8 mouse cellular contexts compared by ENCODE assay signal in the genomic region with DNA sequence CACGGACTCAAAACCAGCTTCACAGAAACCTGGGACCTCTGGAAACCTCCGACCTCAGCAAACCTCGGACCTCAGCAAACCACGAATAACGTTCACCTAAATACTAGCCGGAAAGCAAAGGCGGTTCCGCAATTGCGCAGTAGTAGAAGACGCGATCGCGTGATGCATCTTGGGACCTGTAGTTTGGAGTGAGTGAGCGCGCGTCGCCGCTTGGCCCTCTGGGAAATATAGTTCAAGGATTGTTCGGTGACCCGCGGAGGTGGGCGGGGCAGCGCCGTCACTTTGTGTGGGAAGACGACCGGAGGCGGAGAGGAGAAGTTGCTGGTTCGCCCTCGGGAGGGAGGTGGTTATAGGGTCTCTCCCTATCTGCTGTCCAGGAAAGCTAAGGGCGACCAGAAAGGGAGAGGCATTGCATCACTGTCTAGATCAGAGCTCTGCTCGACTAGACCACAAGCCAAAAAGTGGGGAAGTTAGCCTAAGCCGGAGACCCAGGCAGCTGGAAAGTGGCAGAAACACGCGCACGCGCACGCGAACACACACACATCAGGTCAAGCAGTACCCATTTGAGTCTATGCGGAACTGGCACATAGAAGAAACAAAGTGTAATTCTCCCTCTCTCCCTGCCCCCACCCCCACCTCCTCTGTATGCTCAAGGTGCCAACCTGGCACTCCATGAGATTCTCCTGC. TPM values are rescaled to one million over a fixed set of nuclear protein-coding genes. Genes with fewer than 3 reads are reported as not detected.
A peak's percentile ranks its signal among the peaks of the same experiment; 100 is the strongest.
DNase-seq lines count a peak whose midpoint lies in the region; ATAC-seq lines count a peak whose summit lies in the region.

TSS of gene Clp1 (minus strand) at position 179 of the 687 bp plus-strand sequence.

- peak; percentile 97 for ATAC-seq in hindbrain, embryonic 16.5 days

- peaks cover 8% of the 10 kb centered on the region for H3K36me3 ChIP-seq in hindbrain, embryonic 16.5 days (ENCODE audit: control insufficient read depth, insufficient read depth, low read length)
- peaks cover 17% of the 10 kb centered on the region; the same call in 1 of the 2 replicates for H3K36me3 ChIP-seq in macrophage (ENCODE audit: inconsistent target)

- peaks cover 23% of the 10 kb centered on the region for H3K4me1 ChIP-seq in hindbrain, embryonic 16.5 days (ENCODE audit: control insufficient read depth, insufficient read depth, low read depth, low read length)

- H3K27me3 ChIP-seq in hindbrain, embryonic 16.5 days (replicated peaks; ENCODE audit: control insufficient read depth, insufficient read depth, low read length): no peaks in the 10 kb centered on the region

- peak; percentile 96 for DNase-seq in WW6 (ENCODE audit: low read depth, low spot score)
- DNase-seq in cerebellum, postnatal 4 days (ENCODE audit: low spot score in 2 of 2): peak; percentile 80 to 93
- DNase-seq in gastrocnemius, adult 18-20 months (ENCODE audit: low spot score): peak; percentile 97
- peak; percentile 97 to 98 for DNase-seq in left cerebral cortex, adult 18-20 months (ENCODE audit: low spot score in 2 of 2)
- peak; percentile 98 for DNase-seq in right cerebral cortex, adult 18-20 months
- DNase-seq in urinary bladder, postnatal 10 days (ENCODE audit: low spot score): peak; percentile 76

- under 1% methylated on average over 39 of the region's 39 CpGs for WGBS in hindbrain, embryonic 16.5 days
- whole genome bisulfite sequencing in macrophage (ENCODE audit: missing documents): under 1% methylated on average over 39 of the region's 39 CpGs

- H3K27ac ChIP-seq in hindbrain, embryonic 16.5 days (ENCODE audit: low read depth, low read length): peak within 1 kb of the TSS; percentile 63
- peak within 1 kb of the TSS; percentile 78 for H3K27ac ChIP-seq in macrophage

- peak within 1 kb of the TSS; percentile 51 for H3K4me3 ChIP-seq in hindbrain, embryonic 16.5 days (ENCODE audit: low read length)
- peak within 1 kb of the TSS; percentile 81 for H3K4me3 ChIP-seq in macrophage (ENCODE audit: inconsistent target)

- peak within 1 kb of the TSS; percentile 55 for H3K9ac ChIP-seq in hindbrain, embryonic 16.5 days (ENCODE audit: low read depth, low read length)

- H3K9me3 ChIP-seq in hindbrain, embryonic 16.5 days (ENCODE audit: control insufficient read depth, low read length): no peaks in the 10 kb centered on the region

- peak within 1 kb of the TSS; percentile 94 for H3K4me2 ChIP-seq in hindbrain, embryonic 16.5 days (ENCODE audit: low read length)

- peaks cover 45% of the 10 kb centered on the region for H3K79me2 ChIP-seq in macrophage (ENCODE audit: inconsistent target)

RNA-seq across cellular contexts. Expression of gene Clp1, which starts in this region (rescaled TPM):
- total RNA-seq in gastrocnemius, adult 18-20 months (2021): 1 to 10 TPM; 3.3 to 3.8 TPM
- 18.7 and 20.5 TPM in 2 replicates for polyA plus RNA-seq in hindbrain, embryonic 16.5 days (2015; fragmentation: Nextera tagmentation; extraction: Ambion mirVana)
- 10 to 100 TPM; 10.4 to 10.5 TPM for total RNA-seq in left cerebral cortex, adult 18-20 months (2021)
- total RNA-seq in macrophage (2018; cell fraction: chromatin; rRNA removed): 10 to 100 TPM in 10 of 26 experiments, 1 to 10 TPM in 16; 4.2 to 12.4 (median 9.1) TPM
- 10 to 100 TPM in 25 of 26 experiments, 1 to 10 TPM in 1; 9.6 to 25.7 (median 16.7) TPM for total RNA-seq in macrophage (2018; cell fraction: cytosol; rRNA removed)
- total RNA-seq in macrophage (2018; cell fraction: nucleus; rRNA removed): 10 to 100 TPM in 23 of 26 experiments, 1 to 10 TPM in 3; 8.9 to 25.2 (median 14.1) TPM
- polyA plus RNA-seq in macrophage (2018): 8.7 to 16.7 TPM (median 10.6 TPM) in 3 replicates

Comparison
In these comparisons a context has a peak if more than half of its experiments do, and no peak if none do; other contexts are left out.
1. Peak in every context shown above with its lines: DNase-seq, ATAC-seq, H3K4me3 ChIP-seq and H3K27ac ChIP-seq.